Mouse (Mus musculus) ES-CJ7 (cell line): ENCODE measurements around the gene Lcat.

ENCODE experiments used
- DNase-seq: peaks from one replicate; pipeline ENCODE4 v3.0.0; 2011; ENCODE audit warnings: low read depth, low spot score

The Lcat gene

GRCm38 (mm10) chr8:105889756-105890465 lies 53.3 kb downstream of the Lcat start:
- DNase-seq: no peak
